Mouse (Mus musculus) ES-Bruce4 (cell line): ENCODE measurements around the gene Ap1m2.
"Not testable (repeated sequence)": the region's sequence is repeated elsewhere in the genome, so short reads cannot be mapped to it uniquely, and the experiment has no call there.

Experiments used
- CTCF ChIP-seq: IDR thresholded peaks from one replicate; pipeline ENCODE4 v1.8.1; 2011; ENCODE audit warnings: low read depth, low read length
- POLR2A ChIP-seq: IDR thresholded peaks from one replicate; pipeline ENCODE4 v1.8.1; 2011; ENCODE audit warnings: low read length; ENCODE audit not compliant: insufficient read depth

- TF ChIP-seq CTCF, POLR2A: not testable (repeated sequence)
Measured at GRCm38 (mm10) chr9:21256349-21256748, 55.8 kb downstream of the Ap1m2 start.
